Mouse (Mus musculus) stomach, postnatal 0 days (tissue): ENCODE results near the gene Pcsk5.

Source experiments
- CTCF ChIP-seq: IDR thresholded peaks from 2 replicates; pipeline ENCODE4 v1.5.1; 2016; ENCODE audit warnings: antibody characterized with exemption, low read depth, mild to moderate bottlenecking, moderate library complexity
- EP300 ChIP-seq: optimal IDR thresholded peaks from 2 replicates; pipeline ENCODE3; 2016; ENCODE audit warnings: antibody characterized with exemption

- no peak for TF ChIP-seq CTCF
- no peak for TF ChIP-seq EP300
Observed at GRCm38 (mm10) chr19:17775097-17775496, 62.3 kb downstream of the Pcsk5 start.
